Mouse (Mus musculus) megakaryocyte, adult 5-6 weeks (primary cell): ENCODE results near the gene Gcnt2. TPM values are rescaled to one million over a fixed set of nuclear protein-coding genes. Genes with fewer than 3 reads are reported as not detected.

Source experiments
- ATAC-seq: 2 replicates; pipeline ENCODE4 v1.8.0; 2016; ENCODE audit warnings: mild to moderate bottlenecking, inconsistent platforms; ENCODE audit not compliant: poor library complexity, severe bottlenecking
- total RNA-seq, 2 experiments: library from RNA; stranded (forward) in 1 of 2; stranded (reverse) in 1 of 2; fragments of 153-499, 151-499 nt in 1 of 2; fragments of 221-1000, 200-1000 nt in 1 of 2; gene quantifications; 2 replicates each; pipeline versions ENCODE4 v1.2.3 to v1.2.4; 2015 to 2017

Gene Gcnt2
- total RNA-seq, 2 experiments from 2014 or later: 11.7 to 23.6 TPM

- peak; percentile 98 for ATAC-seq
Observed at GRCm38 (mm10) chr13:40868844-40869587, 9.5 kb downstream of the Gcnt2 start.

GRCm38 (mm10) chr13:40874021-40874420 lies 14.5 kb downstream of the Gcnt2 start:
- ATAC-seq: peak; percentile 57

DNA sequence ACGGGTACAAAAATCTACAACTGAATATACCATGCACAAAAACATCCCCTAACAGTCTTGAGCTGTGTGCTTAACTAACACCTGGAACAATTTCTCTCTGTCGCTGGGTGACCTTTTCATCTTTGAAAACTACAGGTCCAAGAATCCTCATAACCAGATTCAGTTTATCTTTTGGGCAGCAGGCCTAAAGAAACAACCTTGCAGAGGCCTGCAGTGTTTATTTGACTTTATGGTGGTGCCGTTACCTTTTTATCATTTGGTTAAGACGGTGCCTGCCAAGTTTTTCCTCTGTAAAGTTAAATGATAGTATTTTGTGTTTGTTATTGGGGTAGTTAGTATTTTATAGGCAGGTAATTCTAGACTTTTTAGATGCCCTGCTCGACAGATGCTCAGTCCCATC lies 15.9 kb downstream of the Gcnt2 start:
- no peak for ATAC-seq

DNA sequence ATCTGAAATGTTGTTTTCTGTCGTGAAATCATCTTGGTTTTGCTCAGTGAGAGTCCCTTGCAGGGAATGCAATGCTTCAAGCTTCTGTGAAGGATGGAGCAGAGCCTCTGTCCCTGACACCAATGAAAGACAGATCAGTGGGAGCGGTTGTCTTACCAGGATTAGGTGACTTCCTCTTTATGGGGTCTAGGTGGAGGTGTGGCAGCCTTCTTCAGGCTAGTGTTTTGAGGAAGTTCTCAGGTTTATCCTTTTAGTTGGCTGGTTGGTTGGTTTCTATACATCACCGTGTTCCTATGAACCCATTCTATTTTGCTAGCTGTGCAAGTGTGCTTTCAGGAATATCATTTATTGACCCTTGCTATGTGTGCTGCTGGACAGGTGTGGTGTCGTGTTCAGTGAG lies 18.0 kb downstream of the Gcnt2 start:
- ATAC-seq: peak; percentile 87

DNA sequence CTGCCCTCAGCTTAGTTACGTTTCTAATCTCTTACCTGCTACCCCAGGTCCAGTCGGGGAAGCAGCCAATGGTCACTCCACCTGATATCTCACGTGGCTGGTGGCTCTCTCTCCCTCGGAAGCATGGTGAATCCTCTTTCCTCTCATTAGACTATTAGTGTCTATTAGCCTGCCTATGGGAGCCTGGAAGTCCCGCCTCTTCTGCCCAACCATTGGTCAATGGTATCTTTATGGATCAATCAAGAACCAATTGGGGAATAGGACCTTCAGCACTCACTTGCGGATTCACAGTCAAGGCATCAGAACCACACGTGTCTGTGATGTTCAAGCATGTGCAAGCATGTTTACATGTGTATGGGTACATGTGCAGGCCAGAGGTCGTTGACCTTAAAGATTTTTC lies 21.0 kb downstream of the Gcnt2 start:
- ATAC-seq: no peak

GRCm38 (mm10) chr13:40882606-40883005 lies 23.1 kb downstream of the Gcnt2 start:
- no peak for ATAC-seq

DNA sequence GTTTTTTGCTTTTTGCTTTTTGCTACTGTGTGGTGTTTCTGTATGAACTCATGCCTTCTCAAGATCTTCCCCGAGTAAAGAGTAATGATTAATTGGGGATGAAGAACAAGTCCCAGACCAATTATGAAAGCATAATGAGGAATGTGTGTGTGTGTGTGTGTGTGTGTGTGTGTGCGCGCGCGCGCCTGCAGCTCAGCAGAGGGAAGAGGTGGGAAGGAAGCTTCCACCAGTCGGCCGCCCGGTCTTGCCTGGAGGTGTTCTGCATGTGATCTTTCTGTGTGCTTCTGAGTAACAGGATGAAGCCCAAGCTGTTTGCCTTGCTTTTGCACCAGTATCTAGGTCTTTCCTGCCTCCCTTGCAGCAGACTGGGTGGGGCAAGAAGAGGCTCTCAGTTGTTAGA lies 24.3 kb downstream of the Gcnt2 start:
- no peak for ATAC-seq

GRCm38 (mm10) chr13:40884878-40885277 lies 25.3 kb downstream of the Gcnt2 start:
- ATAC-seq: no peak

- ATAC-seq: peak; percentile 75
Observed at GRCm38 (mm10) chr13:40885935-40886642, 26.5 kb downstream of the Gcnt2 start.

- ATAC-seq: peak; percentile 17; the same call in 1 of the 2 replicates
Observed at GRCm38 (mm10) chr13:40886643-40887381, 27.3 kb downstream of the Gcnt2 start.

DNA sequence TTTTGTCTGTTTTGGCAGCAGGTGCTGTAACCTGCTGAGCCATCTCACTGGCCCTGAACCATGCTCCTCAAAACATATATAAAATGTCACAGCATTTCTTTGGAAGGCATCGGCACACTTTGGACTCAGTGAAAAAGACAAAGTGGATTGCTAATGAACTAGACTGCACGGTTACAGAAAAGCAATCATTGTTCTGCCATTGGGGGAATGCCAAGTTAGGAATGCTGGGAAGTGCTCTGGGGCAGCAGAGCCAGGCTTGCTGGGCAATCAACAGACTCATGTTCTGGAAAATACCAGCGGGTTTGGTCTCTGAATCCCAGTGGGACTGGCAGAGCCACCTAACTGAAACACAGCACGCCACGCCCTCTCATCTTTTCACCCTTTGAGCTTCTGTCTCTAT lies 31.0 kb downstream of the Gcnt2 start:
- no peak for ATAC-seq

DNA sequence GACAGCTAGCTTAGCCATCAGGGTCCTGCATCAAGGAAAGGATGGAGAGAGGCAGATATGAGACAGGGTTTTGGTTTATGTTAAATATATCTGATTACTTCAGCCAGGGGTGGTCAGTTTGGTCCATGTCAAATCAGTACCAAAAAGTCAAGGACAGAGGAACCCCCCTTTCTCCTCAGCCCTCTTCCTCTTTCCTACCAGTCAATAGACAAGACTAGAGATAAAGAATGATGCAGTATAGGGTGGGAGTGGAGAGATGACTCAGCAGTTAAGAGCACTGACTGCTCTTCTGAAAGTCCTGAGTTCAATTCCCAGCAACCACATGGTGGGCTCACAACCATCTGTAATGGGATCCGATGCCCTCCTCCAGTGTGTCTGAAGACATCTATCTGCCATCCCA lies 31.8 kb downstream of the Gcnt2 start:
- peak; percentile 48 for ATAC-seq

DNA sequence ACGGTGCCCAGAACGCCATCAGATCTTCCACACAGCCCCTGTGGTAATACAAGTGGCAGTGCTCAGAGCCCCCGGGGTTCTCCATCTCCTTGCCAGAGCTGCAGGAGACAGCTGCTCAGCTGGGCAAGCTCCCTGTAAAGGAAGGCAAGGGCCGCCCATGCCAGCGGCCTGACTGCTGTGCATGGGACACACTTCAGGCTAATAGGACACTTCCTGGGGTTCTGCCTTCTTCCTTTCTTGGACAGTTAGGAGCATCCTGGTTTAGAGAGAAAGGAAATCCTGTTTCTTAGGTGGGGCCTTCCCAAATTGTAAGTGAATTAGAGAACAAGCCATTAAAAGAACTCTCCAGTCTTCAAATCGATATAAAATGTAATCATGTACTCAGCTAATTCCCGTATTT lies 32.5 kb downstream of the Gcnt2 start:
- ATAC-seq: no peak

GRCm38 (mm10) chr13:40892547-40892946 lies 33.0 kb downstream of the Gcnt2 start:
- ATAC-seq: no peak

DNA sequence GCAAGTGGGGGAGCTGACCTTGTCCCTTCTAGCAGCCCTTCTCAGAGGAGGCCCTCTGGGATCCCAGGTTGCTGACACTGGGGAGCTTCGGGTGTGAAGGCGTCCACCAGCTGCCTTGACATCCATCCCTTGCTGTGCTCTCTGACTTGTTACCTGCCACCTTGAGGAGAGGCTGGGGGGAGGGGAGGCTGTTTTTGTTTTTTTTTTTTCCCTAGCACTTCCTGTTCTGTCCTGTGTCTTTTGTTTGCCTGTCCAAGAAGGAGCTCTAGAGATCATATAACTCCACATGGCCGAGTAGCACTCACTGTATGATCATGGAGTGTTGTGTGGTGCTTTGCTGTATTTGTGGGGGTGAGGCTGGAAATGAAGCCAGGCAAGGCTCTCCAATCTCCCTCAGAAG lies 34.0 kb downstream of the Gcnt2 start:
- no peak for ATAC-seq

GRCm38 (mm10) chr13:40898049-40898690 lies 38.6 kb downstream of the Gcnt2 start:
- ATAC-seq: peak; percentile 81

GRCm38 (mm10) chr13:40898698-40899097 lies 39.1 kb downstream of the Gcnt2 start:
- no peak for ATAC-seq

DNA sequence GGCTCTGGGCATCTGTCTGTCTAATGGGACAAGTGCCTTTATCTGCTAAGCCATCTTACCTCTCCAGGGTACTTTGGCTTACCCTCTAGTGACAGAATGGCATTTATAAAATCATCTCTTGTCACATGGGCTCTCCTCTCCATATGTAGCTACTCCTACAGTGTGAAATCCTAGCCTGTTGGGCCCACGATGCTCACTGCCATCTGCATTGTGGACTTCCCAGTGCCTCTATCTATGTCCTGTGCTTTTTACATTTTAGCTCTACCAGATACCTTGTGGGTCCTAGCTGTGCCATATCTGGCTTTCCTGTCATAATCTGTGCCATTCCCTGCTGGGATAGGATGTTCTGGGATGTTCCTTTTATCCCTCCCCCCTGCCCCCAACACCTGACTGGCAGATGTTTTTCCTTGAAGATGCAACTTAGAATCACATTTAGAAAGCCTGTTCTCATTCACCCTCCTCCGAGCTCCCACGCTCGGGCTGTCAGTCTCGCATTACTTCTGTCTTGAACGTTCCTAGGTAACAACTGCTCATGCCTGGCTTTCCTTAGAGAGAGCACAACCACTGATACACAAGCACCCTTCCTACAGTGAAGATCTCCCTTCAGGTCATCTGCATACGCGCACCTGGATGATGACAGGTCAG lies 39.9 kb downstream of the Gcnt2 start:
- ATAC-seq: no peak

DNA sequence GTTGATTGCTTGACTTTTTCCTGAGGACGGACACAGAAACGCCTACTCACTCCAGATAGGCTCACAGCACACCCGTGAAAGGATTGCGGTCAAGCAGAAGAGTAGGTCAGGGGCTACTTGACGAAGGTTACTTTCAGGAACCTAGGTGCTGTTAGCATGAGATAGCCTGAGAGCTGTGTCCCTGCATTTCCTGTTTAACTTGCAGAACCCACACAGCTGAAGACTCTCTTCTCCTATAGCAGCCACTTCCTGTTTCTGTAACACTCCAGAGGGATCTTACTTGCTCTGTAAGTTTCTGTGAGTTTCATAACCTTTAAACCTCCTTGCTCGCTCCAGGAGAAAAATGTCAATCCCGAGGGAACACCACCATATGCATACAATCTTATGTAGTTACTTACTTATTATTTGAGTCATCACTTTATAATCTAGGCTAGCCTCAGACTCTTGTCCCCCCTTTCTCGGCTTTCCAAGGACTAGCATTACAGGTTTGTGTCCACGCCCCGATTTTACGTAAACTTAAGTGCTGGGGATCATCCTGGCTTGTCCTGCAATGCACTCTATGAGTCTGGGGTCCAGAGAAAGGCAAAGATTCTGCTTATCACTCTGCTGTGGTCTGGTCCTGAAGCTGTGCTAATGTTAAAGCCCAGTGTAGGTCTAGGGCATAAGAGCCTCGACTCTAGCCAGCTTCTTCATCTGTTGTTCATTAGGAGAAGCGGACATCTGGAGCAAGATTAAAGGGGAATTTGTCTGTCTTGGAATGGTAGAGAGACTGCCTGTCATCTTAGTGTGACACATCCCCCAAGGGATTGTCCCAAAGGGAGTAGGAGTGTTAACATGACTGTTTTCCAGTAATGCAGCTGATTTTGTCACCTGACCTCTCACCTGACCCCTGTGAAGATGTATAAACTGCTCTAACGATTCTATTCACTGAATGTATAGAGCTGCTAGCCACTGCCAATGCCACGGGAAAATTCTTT lies 40.7 kb downstream of the Gcnt2 start:
- ATAC-seq: peak; percentile 84
